Mouse (Mus musculus) erythroblast, adult 5-6 weeks (primary cell): Measurements from ENCODE around the gene Pik3ca. TPM values are rescaled to one million over a fixed set of nuclear protein-coding genes. Genes with fewer than 3 reads are reported as not detected.

Experiments used
- total RNA-seq, 2 experiments: library from RNA; stranded (forward) in 1 of 2; stranded (reverse) in 1 of 2; fragments of 150-400 nt in 1 of 2; fragments of 200-764, 138-1000 nt in 1 of 2; gene quantifications; 2 replicates each; pipeline versions ENCODE4 v1.2.3 to v1.2.4; 2015 to 2017; ENCODE audit warnings: low replicate concordance in 2 of 2

The Pik3ca gene
- total RNA-seq, 2 experiments from 2014 or later = 18.1 to 19.8 TPM

Other genes starting within 250 kb of the Pik3ca start
- 0.42 and 1.2 TPM in 2 replicates for gene Zmat3, start 31.7 kb upstream of the Pik3ca start, total RNA-seq (2015; ENCODE audit: low replicate concordance)
- gene Zmat3, start 31.7 kb upstream of the Pik3ca start, total RNA-seq (2017; ENCODE audit: low replicate concordance) = 0.14 and 0.26 TPM in 2 replicates
- gene Kcnmb3, start 94.6 kb downstream of the Pik3ca start, total RNA-seq (2015; ENCODE audit: low replicate concordance) = not detected in 2 replicates
- gene Kcnmb3, start 94.6 kb downstream of the Pik3ca start, total RNA-seq (2017; ENCODE audit: low replicate concordance) = not detected in 2 replicates
- gene Zfp639, start 112.6 kb downstream of the Pik3ca start, total RNA-seq (2015; ENCODE audit: low replicate concordance) = 14.4 and 20.3 TPM in 2 replicates
- gene Zfp639, start 112.6 kb downstream of the Pik3ca start, total RNA-seq (2017; ENCODE audit: low replicate concordance) = 10.3 and 11.2 TPM in 2 replicates
- gene Mfn1, start 131.8 kb downstream of the Pik3ca start, total RNA-seq (2015; ENCODE audit: low replicate concordance) = 6.7 and 28.6 TPM in 2 replicates
- gene Mfn1, start 131.8 kb downstream of the Pik3ca start, total RNA-seq (2017; ENCODE audit: low replicate concordance) = 37.8 and 40.3 TPM in 2 replicates
- 4.0 and 4.2 TPM in 2 replicates for gene Gnb4, start 218.9 kb downstream of the Pik3ca start, total RNA-seq (2015; ENCODE audit: low replicate concordance)
- gene Gnb4, start 218.9 kb downstream of the Pik3ca start, total RNA-seq (2017; ENCODE audit: low replicate concordance) = 0.51 and 3.8 TPM in 2 replicates